Mouse (Mus musculus) brain, embryonic 14.5 days (tissue): ENCODE measurements around the gene Pdzd2.

Experiments used
- CTCF ChIP-seq: fragments of 200-500 bp; IDR thresholded peaks from 2 replicates; pipeline ENCODE4 v1.5.1; 2012; ENCODE audit warnings: inconsistent platforms, mild to moderate bottlenecking, moderate library complexity, borderline replicate concordance; ENCODE audit not compliant: insufficient read depth, insufficient read length; ENCODE audit errors: extremely low read depth
- POLR2A ChIP-seq: fragments of 200-500 bp; IDR thresholded peaks from 2 replicates; pipeline ENCODE4 v1.6.1; 2012; ENCODE audit warnings: mild to moderate bottlenecking, inconsistent platforms, borderline replicate concordance; ENCODE audit not compliant: poor library complexity, insufficient read depth, insufficient read length, severe bottlenecking; ENCODE audit errors: extremely low read depth

- TF ChIP-seq POLR2A = no peak
- TF ChIP-seq CTCF = no peak
Measured at GRCm38 (mm10) chr15:12735208-12735607, 4.5 kb downstream of the Pdzd2 start.
